Mouse (Mus musculus) cerebellum, adult 9-11 months (tissue): Measurements from ENCODE around the gene Gper1.

Source experiments
- DNase-seq: peaks from one replicate; pipeline ENCODE4 v3.0.0; 2022

The Gper1 gene

DNA sequence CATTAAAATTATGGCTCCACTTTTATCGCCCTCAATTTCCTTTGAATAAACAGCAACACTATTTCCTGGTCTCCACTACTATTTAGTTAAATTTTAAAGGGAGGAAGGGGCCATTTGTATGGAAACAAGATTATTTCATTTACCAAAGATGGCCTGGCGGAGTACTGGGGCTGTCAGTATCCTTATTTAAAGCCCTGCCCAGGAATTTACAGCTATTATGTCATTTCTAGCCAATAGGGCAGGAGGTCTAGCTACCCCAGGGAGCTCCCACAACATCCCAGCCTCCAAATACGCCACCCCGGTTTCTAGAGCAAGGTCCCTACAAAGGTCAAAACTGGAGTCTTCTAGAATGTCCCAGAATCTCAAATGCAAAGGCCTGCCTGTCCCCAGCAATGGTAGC is 9.4 kb upstream of the Gper1 start:
- no peak for DNase-seq

DNA sequence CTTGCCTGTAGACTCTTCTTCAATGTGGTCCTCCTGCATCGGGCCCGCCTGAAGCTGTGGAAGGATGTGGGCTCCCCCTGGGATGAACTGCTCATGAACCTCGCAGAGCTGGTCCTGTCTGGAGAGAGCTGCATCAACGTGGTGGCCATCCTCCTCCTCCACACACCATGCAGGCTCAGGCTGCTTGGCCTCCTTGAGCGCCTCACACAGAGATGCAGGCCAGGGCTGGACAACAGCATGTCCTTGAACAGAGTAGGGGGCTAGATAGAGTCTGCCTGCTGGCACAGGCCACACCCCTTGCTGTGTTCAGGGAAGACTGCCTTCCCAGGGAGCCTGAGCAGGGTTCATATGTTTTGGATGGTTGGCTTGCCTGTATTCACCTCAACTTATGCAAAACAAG is 8.0 kb upstream of the Gper1 start:
- no peak for DNase-seq

DNA sequence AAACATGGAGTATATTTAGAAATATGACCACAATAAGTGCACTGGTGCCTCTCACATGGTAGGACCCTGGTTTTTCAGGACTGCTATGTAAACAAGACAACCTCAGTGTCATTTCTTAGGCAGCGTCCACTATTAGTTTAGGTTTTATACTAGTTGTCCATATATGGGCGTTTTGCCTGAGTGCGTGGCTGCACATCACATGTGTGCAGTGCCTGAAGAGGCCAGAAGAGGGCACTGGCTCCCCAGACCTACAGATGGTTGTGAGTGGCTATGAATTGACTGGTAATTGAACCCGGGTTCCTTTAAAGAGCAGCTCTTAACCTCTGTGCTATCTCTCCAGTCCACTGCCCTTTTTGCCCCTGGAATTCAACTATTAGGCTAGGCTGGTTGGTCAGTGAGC is 6.0 kb upstream of the Gper1 start:
- DNase-seq, result no peak

GRCm38 (mm10) chr5:139417480-139417879 is 5.5 kb upstream of the Gper1 start:
- no peak for DNase-seq

DNA sequence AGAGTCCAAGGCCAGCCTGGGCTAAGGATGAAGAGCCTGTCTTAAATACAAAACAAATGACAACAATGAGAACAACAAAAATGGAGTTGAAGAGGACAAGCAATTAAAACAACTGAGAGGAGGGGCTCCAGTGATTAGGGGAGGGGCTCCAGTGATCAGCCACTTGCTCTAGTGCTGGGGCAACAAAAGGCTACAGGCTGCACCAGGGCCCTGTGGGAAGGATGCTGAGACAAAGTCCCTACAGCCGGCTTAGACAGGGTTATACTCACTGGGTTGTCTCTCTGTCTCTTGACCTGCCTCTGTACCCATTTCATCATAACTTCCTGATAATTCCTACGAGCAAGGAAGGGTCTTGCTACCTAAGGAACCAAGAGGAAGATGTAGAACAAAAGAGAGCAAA is 4.8 kb upstream of the Gper1 start:
- DNase-seq, result no peak

DNA sequence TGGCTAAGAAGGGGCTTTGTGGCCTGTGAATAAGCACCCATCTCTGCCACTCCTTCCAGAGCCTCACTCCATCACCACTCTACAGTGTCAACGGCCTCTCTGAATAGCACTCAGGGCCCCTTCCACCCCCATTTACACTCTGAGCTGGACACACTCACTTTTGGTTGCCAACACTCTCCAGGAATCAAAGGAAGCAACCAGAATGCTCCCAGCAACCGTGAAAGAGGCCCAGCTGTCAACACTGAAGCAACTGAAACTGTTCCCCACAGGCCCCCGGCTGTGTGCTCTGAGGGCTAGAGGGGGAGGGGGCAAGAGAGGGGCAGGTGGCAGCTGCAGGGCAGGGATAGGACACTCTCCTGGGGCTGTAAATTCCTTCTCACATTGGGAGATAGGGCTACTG is 4.3 kb upstream of the Gper1 start:
- no peak for DNase-seq

GRCm38 (mm10) chr5:139425198-139425597 is 2.2 kb downstream of the Gper1 start:
- no peak for DNase-seq

- DNase-seq, result no peak
These were observed 4.0 kb downstream of the Gper1 start for GRCm38 (mm10) chr5:139427001-139427400.

- DNase-seq, result no peak
These were observed 5.0 kb downstream of the Gper1 start for GRCm38 (mm10) chr5:139427989-139428388.

GRCm38 (mm10) chr5:139429818-139430341 is 6.9 kb downstream of the Gper1 start:
- DNase-seq, result no peak

GRCm38 (mm10) chr5:139432333-139432732 is 9.4 kb downstream of the Gper1 start:
- no peak for DNase-seq

DNA sequence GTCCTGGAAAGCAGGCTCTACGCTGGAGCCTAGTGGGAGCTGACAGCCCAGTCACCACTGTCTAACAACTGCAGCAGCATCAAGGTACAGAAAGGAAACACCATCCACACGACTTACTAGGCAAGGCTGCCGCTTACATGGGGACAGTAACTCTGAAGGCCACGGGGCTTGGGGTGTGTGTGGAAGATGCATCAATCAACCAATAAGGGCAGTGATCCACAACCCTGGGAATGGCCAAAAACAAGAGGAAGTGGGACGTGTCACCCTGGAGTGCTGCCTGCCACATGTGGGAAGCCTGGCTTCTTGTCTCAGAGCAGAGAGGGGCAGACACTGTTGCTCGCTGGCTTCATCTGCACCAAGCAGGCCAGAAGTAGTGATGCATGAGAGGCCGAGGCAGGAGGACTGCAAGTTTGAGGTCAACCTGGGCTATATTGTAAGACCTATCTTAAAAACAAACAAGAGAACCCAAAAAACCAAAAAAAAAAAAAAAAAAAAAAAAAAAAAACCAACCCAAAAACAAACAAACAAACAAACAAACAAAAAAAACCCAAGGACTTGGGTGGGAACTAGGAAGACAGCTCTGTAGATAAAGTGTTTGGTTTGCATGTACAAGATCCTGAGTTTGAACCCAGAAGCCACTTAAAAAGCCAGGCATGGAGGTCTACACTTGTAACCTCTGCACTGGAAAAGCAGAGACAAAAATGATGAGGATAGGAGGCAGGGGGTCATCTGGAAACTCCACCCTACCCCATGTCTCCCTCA is 10.0 kb downstream of the Gper1 start:
- no peak for DNase-seq

GRCm38 (mm10) chr5:139433842-139434568 is 11.1 kb downstream of the Gper1 start:
- DNase-seq, result no peak

DNA sequence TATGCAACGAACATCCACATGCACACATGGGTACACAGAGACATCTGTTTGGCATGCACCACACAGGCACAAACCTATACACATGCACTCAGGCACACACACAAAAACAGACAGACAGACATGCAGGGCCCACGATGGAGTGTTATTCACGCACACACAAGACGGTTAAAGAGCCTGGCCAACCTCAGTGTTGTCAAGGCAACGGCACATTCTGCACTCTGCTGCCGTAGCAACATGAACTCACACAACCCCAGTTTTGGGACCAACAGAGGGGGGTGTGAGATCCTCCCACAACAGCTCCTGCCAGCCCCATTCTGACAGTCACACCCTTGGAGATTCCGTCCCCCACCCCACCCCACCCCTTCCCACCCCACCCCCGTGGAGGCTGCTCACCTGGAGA is 12.0 kb downstream of the Gper1 start:
- DNase-seq, result no peak

DNA sequence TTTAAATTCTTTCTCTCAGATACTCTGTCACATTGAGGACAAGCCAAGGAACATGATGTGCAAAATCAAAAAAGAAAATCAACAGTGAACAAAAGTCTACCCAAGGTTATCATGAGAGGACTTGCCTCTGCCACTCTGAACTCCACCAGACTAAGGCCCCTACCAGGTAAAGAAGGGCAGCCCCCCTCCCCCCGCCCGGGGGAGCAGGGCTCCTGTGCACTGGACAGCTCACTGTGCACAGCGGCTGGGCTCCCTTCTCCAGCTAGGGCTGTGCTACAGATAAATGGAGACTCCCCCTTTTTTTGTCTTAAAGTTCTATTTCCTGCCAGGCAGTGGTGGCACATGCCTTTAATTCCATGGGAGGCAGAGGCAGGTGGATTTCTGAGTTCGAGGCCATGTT is 14.8 kb downstream of the Gper1 start:
- no peak for DNase-seq

DNA sequence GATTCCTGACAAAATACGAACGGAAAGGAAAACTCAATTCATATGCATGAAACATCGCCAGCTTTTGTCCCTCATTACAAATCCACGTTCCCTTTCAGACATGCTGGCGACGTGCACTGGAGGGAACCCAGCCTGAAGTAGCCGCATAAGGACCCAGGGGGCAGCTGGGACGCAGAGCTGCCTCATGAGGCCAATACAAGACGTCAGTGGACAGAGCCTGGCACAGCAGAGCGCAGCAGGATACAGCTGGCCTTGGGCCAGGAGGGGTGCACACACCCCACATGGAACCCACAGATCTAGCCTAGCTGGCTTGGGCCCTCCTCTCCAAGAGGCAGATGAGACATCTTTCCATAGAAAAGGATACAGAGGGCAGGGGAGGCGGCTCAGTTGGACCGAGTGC is 15.5 kb downstream of the Gper1 start:
- no peak for DNase-seq

DNA sequence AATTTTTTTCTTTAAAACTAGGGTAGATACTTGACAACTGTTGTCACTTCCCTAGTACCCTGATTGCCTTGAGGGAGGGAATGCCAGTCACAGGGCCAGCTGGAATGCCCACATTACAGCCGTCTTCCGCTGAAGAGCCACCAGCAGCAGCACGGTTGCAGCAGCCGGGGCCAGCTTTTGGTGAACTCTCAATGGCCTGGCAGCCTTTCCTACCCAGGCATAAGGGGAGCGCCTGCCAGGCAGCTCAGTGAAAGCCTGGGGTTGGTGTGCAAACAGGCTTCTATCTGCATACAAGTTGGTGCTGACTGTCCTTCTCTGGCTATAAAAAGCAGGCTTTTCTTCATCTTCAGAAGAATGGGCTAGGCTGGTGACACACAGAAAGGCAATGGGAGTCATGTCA is 17.5 kb downstream of the Gper1 start:
- peak; percentile 65 for DNase-seq

DNA sequence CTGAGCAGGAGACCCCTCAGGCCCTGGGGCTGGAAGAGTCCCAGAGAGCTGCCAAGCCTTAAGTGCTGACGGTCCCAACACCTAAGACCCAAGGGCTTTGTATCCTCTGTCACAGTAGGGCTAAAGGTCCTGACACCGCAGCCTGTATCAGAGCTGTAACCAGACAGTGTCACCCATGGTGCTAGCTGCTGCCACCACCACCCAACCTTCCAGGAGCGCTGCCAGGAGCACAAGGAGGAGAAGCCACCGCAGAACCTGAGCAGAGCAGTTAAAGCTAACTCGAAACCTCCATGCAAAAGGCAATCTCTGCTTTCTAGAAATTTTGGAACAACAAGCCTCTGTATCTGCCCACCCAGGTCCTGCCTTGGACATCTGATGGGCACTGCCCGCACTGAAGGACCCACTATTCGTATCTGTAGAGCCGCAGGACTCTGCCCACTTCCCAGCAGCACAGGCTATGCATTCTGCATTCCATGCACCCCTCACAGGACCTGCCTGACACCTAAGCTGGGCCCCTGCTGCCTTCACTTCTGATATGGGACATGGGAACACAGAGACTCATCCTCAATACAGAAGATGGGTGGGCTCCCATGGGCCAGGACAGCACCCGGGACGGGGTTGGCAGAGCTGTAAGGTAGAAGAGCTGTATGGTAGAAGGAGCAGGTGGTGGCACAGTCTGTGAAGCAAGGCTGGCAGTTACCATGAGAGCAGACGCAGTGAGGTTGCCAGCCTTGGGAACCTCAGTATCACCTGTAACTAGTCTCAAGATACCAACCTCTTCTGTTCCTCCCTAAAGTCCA is 18.2 kb downstream of the Gper1 start:
- DNase-seq, result peak; percentile 69

DNA sequence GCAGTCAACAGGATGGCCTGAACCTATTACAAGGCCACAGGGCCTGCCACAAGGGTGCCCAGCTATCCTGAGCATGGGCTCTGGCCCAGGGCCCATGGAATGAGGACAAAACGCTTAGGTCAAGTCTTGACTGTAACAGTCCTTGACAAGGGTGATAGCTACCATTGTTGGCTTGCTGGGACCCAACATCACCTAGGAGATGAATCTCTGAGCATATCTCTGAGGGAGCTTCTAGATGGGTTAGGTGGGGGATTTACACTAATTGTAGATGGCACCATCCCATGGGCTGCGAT is 18.7 kb downstream of the Gper1 start:
- no peak for DNase-seq

DNA sequence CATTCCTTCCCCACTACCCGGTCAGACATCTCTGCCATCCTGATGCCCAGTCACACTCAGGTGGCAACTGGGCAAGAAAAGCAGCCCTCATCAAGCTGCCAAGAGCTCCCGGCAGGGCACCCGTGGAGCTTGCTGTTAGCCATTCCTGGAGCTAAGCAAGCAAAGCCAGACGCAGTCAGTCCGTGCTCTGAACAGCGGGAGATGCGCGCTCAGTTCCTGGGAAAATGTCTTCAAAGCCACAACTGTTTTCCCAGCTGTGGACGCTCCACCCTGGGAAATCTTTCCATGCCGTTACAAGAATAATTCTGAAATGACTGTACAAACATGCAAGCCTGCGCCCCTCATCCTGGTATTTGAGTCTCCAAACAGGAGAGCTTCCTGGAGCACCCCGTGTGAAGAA is 19.5 kb downstream of the Gper1 start:
- DNase-seq, result peak; percentile 52

- DNase-seq, result no peak
These were observed 20.0 kb downstream of the Gper1 start for GRCm38 (mm10) chr5:139442962-139443361.

GRCm38 (mm10) chr5:139445258-139445657 is 22.3 kb downstream of the Gper1 start:
- DNase-seq, result no peak

- DNase-seq, result no peak
These were observed 25.1 kb downstream of the Gper1 start for GRCm38 (mm10) chr5:139448025-139448424.
